Mouse (Mus musculus): Measurements from ENCODE around the gene Usp43. TPM values are rescaled to one million over a fixed set of nuclear protein-coding genes. Genes with fewer than 3 reads are reported as not detected.
A peak's percentile ranks its signal among the peaks of the same experiment; 100 is the strongest.

The Usp43 gene
- polyA plus RNA-seq, 1 experiment from 2014 or later = 1.4 TPM

DNA sequence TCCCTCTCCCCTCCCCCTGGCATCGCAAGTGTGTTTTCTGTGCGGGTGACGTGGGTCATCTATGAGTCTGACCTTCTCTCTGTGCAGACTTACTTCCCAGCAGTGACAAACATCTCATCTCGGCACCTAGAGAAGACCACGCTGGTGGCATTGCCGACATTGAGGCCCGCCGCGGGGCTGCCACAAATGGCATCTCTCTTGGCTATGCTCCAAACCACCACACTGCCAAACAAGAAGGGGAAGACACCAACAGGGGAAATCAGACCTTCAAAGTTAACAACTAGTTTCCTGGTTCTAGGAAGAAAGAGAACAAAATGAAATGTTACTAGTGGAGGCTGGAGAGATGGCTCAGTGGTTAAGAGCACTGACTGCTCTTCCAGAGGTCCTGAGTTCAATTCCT is 27.5 kb upstream of the Usp43 start:
- H3K27ac ChIP-seq (ENCODE audit: low read depth, low read length) = no peak overlapping the region
- H3K4me1 ChIP-seq (replicated peaks; ENCODE audit: control insufficient read depth, insufficient read depth, low read length) = no peaks in the 10 kb centered on the region
- H3K9ac ChIP-seq (ENCODE audit: low read length) = no peak overlapping the region
- no peaks in the 10 kb centered on the region for H3K36me3 ChIP-seq (ENCODE audit: control insufficient read depth, insufficient read depth, low read length)
- no peak overlapping the region for H3K4me3 ChIP-seq (ENCODE audit: low read depth, low read length)
- no peak for ATAC-seq (replicated peaks; ENCODE audit: low FRiP score)
- no peaks in the 10 kb centered on the region for H3K27me3 ChIP-seq (ENCODE audit: control insufficient read depth, insufficient read depth, low read length)
- no peaks in the 10 kb centered on the region for H3K9me3 ChIP-seq (ENCODE audit: control insufficient read depth, low read length)
- no peak overlapping the region for H3K4me2 ChIP-seq (ENCODE audit: low read depth, low read length, severe bottlenecking)
- DNase-seq (ENCODE audit: low spot score) = no peak
- 91% methylated on average over 9 of the region's 9 CpGs for WGBS

DNA sequence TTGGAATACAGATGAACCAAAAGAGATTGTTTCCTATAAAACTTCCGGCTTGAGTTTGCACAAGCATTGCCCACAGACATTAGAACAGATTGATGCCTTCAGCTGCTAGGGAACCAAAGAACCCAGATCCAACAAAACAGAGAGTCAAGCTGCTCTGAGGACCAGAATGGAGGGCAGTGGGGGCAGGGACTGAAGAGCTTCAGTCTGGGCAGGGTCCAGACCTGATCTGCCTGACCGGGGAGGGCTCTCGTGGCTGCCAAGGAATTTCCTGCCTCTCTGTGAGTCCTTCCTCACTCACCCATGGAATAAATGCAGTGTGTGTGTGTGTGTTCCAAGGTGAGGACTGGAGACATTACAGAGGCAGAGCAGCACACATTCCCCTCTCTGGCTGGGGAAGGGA is 26.3 kb upstream of the Usp43 start:
- ATAC-seq (replicated peaks; ENCODE audit: low FRiP score) = no peak

DNA sequence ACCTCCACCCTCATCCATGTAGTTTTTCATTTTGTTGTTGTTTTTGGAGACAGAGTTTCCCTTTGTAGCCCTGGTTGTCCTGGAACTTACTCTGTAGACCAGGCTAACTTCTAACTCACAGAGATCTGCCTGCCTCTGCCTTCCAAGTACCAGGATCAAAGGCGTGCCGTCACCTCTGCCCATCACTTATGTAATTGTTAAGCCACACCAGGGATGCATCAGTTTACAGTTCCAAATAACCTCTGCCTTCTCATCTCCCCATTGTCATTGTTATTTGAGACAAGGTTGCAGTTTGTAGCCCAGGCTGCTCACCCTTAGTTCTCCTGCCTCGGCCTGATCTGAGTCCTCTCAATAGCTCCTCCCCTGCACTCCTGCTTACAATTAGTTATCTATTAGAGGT is 10.2 kb upstream of the Usp43 start:
- H3K4me1 ChIP-seq (replicated peaks; ENCODE audit: control insufficient read depth, insufficient read depth, low read length) = no peaks in the 10 kb centered on the region
- no peak overlapping the region for H3K9ac ChIP-seq (ENCODE audit: low read length)
- H3K4me2 ChIP-seq (ENCODE audit: low read depth, low read length, severe bottlenecking) = no peak overlapping the region
- no peaks in the 10 kb centered on the region for H3K9me3 ChIP-seq (ENCODE audit: control insufficient read depth, low read length)
- WGBS = 92% methylated on average over 3 of the region's 3 CpGs
- H3K27me3 ChIP-seq (ENCODE audit: control insufficient read depth, insufficient read depth, low read length) = no peaks in the 10 kb centered on the region
- peak; percentile 21 for DNase-seq (ENCODE audit: low spot score)
- H3K4me3 ChIP-seq (ENCODE audit: low read depth, low read length) = no peak overlapping the region
- no peak overlapping the region for H3K27ac ChIP-seq (ENCODE audit: low read depth, low read length)
- ATAC-seq (replicated peaks; ENCODE audit: low FRiP score) = no peak
- H3K36me3 ChIP-seq (ENCODE audit: control insufficient read depth, insufficient read depth, low read length) = no peaks in the 10 kb centered on the region

More for the DNA sequence above, 26.3 kb upstream of the Usp43 start:
- H3K9ac ChIP-seq (ENCODE audit: low read length) = no peak overlapping the region
- no peaks in the 10 kb centered on the region for H3K36me3 ChIP-seq (ENCODE audit: control insufficient read depth, insufficient read depth, low read length)
- 76% methylated on average over 3 of the region's 3 CpGs for WGBS
- no peak for DNase-seq (ENCODE audit: low spot score)
- no peak overlapping the region for H3K4me2 ChIP-seq (ENCODE audit: low read depth, low read length, severe bottlenecking)
- H3K27ac ChIP-seq (ENCODE audit: low read depth, low read length) = no peak overlapping the region
- no peaks in the 10 kb centered on the region for H3K27me3 ChIP-seq (ENCODE audit: control insufficient read depth, insufficient read depth, low read length)
- no peaks in the 10 kb centered on the region for H3K4me1 ChIP-seq (replicated peaks; ENCODE audit: control insufficient read depth, insufficient read depth, low read length)
- H3K9me3 ChIP-seq (ENCODE audit: control insufficient read depth, low read length) = no peaks in the 10 kb centered on the region
- H3K4me3 ChIP-seq (ENCODE audit: low read depth, low read length) = no peak overlapping the region

DNA sequence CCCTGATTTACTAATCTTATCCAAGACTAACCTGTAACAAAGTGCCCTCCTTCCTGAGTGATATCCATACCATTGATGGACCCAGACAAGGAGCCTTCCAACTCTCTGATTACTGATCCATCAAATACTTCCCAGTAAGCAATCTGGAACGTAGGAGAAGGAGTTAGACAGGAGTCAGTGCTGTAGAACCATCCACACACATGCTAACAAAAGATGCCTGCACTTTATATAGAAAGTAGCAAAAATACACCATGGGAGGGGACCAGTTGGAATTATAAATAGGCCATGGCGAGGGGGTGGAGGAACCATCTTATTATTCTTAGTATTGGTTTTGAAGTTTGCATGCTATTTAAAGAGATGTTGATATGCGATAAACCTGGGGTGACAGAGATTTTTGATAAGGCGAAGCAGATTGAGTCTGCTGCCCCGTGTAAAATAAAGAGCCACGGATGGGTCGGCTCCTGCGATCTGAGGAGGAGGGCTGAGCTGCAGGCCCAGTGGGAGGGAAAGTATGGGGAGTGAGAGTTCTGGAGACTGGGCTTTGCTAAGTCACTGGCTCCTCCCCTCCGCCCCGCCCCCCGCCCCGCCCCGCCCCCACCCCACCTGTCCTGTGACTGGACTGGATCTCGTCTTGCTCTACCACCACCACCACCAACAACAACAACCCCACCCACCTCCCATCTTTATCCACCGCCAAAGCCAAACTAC is 4.5 kb upstream of the Usp43 start:
- no peak overlapping the region for H3K4me3 ChIP-seq (ENCODE audit: low read depth, low read length)
- no peak overlapping the region for H3K9ac ChIP-seq (ENCODE audit: low read length)
- H3K27me3 ChIP-seq (ENCODE audit: control insufficient read depth, insufficient read depth, low read length) = peaks cover 5% of the 10 kb centered on the region; the same call in 1 of the 2 replicates
- H3K4me1 ChIP-seq (replicated peaks; ENCODE audit: control insufficient read depth, insufficient read depth, low read length) = no peaks in the 10 kb centered on the region; the same call in 1 of the 2 replicates
- H3K36me3 ChIP-seq (ENCODE audit: control insufficient read depth, insufficient read depth, low read length) = no peaks in the 10 kb centered on the region
- ATAC-seq (replicated peaks; ENCODE audit: low FRiP score) (no peak), DNase-seq (ENCODE audit: low spot score) (peak; percentile 41)
- 14% methylated on average over 15 of the region's 15 CpGs for WGBS
- H3K4me2 ChIP-seq (ENCODE audit: low read depth, low read length, severe bottlenecking) = no peak overlapping the region
- H3K27ac ChIP-seq (ENCODE audit: low read depth, low read length) = no peak overlapping the region
- H3K9me3 ChIP-seq (ENCODE audit: control insufficient read depth, low read length) = no peaks in the 10 kb centered on the region

DNA sequence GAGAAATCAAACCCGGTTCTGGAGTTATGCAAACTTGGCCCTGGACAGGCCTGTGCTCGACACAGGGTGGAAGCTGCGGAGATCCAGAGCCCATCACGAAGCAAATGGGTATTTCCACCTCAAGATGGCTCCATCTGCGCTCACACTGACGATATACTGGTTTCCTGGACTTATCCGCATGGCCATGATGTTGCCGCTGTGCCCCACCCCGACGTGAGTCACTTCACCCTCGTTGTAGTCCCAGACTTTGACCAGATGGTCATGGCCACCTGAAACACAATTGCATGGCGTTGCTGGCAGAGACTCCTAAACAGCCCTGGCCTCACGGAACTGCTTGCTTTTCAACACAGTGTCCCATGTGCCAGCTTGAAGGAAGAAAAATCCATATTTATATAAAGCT is 3.0 kb upstream of the Usp43 start:
- DNase-seq (ENCODE audit: low spot score) (peak; percentile 43), ATAC-seq (replicated peaks; ENCODE audit: low FRiP score) (no peak)
- no peaks in the 10 kb centered on the region for H3K36me3 ChIP-seq (ENCODE audit: control insufficient read depth, insufficient read depth, low read length)
- 89% methylated on average over 13 of the region's 13 CpGs for WGBS
- H3K9me3 ChIP-seq (ENCODE audit: control insufficient read depth, low read length) = no peaks in the 10 kb centered on the region
- H3K9ac ChIP-seq (ENCODE audit: low read length) = no peak overlapping the region
- no peaks in the 10 kb centered on the region; the same call in 1 of the 2 replicates for H3K4me1 ChIP-seq (replicated peaks; ENCODE audit: control insufficient read depth, insufficient read depth, low read length)
- H3K27ac ChIP-seq (ENCODE audit: low read depth, low read length) = no peak overlapping the region
- H3K4me3 ChIP-seq (ENCODE audit: low read depth, low read length) = no peak overlapping the region
- no peak overlapping the region for H3K4me2 ChIP-seq (ENCODE audit: low read depth, low read length, severe bottlenecking)
- peaks cover 19% of the 10 kb centered on the region for H3K27me3 ChIP-seq (ENCODE audit: control insufficient read depth, insufficient read depth, low read length)

DNA sequence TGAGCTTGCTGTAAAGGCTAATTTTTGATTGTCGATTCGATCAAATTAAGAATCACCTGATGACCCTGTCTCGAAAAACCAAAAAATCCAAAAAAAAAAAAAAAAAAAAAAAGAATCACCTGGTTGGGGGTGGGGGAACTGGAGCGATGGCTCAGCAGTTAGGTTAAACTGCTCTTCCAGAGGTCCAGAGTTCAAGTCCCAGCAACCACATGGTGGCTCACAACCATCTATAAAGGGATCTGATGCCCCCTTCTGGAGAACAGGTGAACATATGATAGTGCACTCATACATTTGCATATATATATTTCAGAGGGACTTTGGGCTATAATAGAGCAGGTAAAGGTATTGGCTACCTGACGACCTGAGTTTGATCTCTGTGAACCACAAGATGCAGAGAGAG is 1.8 kb upstream of the Usp43 start:
- peak; percentile 22 for DNase-seq (ENCODE audit: low spot score)
- WGBS = 95% methylated on average over 5 of the region's 5 CpGs
- Histone ChIP-seq H3K9ac (ENCODE audit: low read length) (no peak overlapping the region), H3K27ac (ENCODE audit: low read depth, low read length) (no peak overlapping the region), H3K36me3 (ENCODE audit: control insufficient read depth, insufficient read depth, low read length) (no peaks in the 10 kb centered on the region), H3K4me2 (ENCODE audit: low read depth, low read length, severe bottlenecking) (no peak overlapping the region), H3K27me3 (ENCODE audit: control insufficient read depth, insufficient read depth, low read length) (peaks cover 20% of the 10 kb centered on the region), H3K9me3 (ENCODE audit: control insufficient read depth, low read length) (no peaks in the 10 kb centered on the region), H3K4me1 (replicated peaks; ENCODE audit: control insufficient read depth, insufficient read depth, low read length) (no peaks in the 10 kb centered on the region; the same call in 1 of the 2 replicates), H3K4me3 (ENCODE audit: low read depth, low read length) (no peak overlapping the region)
- ATAC-seq (replicated peaks; ENCODE audit: low FRiP score) = no peak

DNA sequence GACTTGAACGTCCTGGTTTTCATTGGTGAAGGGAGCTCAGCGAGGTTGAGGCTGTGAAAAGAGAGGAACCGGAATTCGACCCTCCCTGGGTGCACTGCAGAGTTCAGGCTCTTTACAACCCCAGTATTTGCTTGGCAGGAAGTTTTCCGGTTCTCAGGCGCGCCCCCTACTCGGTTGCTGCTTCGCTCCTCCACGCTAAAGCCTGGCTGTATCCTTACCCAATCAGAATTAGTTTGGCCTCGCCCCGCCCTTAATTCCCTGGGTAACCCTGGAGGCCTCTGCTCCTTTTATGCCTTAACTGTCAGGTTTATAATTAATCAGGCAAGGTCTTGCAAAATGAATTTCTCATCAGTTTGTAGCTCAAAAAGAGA is 787 bp upstream of the Usp43 start:
- Histone ChIP-seq H3K4me3 (ENCODE audit: low read depth, low read length) (peak overlapping the region; percentile 71), H3K9ac (ENCODE audit: low read length) (no peak overlapping the region), H3K27ac (ENCODE audit: low read depth, low read length) (no peak overlapping the region), H3K9me3 (ENCODE audit: control insufficient read depth, low read length) (no peaks in the 10 kb centered on the region), H3K4me2 (ENCODE audit: low read depth, low read length, severe bottlenecking) (peak overlapping the region; percentile 100), H3K36me3 (ENCODE audit: control insufficient read depth, insufficient read depth, low read length) (no peaks in the 10 kb centered on the region), H3K27me3 (ENCODE audit: control insufficient read depth, insufficient read depth, low read length) (peaks cover 20% of the 10 kb centered on the region), H3K4me1 (replicated peaks; ENCODE audit: control insufficient read depth, insufficient read depth, low read length) (no peaks in the 10 kb centered on the region; the same call in 1 of the 2 replicates)
- 0% methylated on average over 12 of the region's 12 CpGs for WGBS
- ATAC-seq (replicated peaks; ENCODE audit: low FRiP score) = peak; percentile 78
- DNase-seq (ENCODE audit: low spot score) = peak; percentile 87

DNA sequence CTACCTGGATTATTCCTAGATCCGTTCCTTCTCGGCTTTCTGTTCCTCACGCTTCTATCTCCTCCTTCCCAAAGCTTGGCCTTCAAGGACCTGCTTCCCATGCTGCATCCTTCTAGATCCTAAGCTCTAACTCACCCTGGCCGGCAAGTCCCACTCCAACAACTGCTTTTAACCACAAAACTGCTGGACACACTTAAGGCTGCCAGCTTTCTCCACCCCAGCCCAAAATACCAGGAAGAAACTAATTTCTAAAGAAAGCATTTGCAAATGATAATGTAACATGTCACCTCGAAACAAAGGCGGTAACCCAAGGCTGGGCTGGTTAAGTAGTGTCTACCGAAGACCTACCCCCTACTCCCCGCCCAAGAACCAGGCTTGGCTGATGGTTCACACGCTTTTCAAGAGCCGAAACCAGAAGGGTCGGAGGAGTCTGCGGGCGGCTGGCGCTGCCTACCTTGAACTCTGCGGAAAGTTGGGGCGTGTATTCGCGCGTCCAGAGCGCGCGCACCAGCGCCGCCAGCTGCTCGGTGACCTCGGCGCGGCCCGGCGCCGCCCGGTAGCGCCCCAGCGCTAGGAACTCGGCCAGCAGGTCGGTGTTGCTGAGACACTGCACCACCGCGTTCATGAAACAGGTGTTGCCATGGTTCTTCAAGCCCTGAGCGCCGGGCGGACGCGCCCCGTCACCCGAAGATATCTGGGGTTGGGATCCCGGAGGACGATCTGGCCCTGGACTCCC is 694 bp downstream of the Usp43 start:
- H3K4me3 ChIP-seq (ENCODE audit: low read depth, low read length) = peak overlapping the region; percentile 71
- peak overlapping the region; percentile 100 for H3K4me2 ChIP-seq (ENCODE audit: low read depth, low read length, severe bottlenecking)
- ATAC-seq (replicated peaks; ENCODE audit: low FRiP score) (peak; percentile 22; the same call in 1 of the 2 replicates), DNase-seq (ENCODE audit: low spot score) (no peak)
- no peak overlapping the region for H3K27ac ChIP-seq (ENCODE audit: low read depth, low read length)
- no peaks in the 10 kb centered on the region for H3K36me3 ChIP-seq (ENCODE audit: control insufficient read depth, insufficient read depth, low read length)
- WGBS = 2% methylated on average over 47 of the region's 47 CpGs
- H3K27me3 ChIP-seq (ENCODE audit: control insufficient read depth, insufficient read depth, low read length) = peaks cover 20% of the 10 kb centered on the region
- no peaks in the 10 kb centered on the region for H3K9me3 ChIP-seq (ENCODE audit: control insufficient read depth, low read length)
- no peaks in the 10 kb centered on the region; the same call in 1 of the 2 replicates for H3K4me1 ChIP-seq (replicated peaks; ENCODE audit: control insufficient read depth, insufficient read depth, low read length)
- peak overlapping the region; percentile 59 for H3K9ac ChIP-seq (ENCODE audit: low read length)
